Mouse (Mus musculus) heart, postnatal 0 days (tissue): ENCODE results near the gene Ocln.

ENCODE experiments used
- CTCF ChIP-seq: IDR thresholded peaks from 2 replicates; pipeline ENCODE4 v1.5.1; 2016; ENCODE audit warnings: antibody characterized with exemption, control low read depth, low read depth
- EP300 ChIP-seq: IDR thresholded peaks from 2 replicates; pipeline ENCODE4 v1.6.1; 2016; ENCODE audit warnings: antibody characterized with exemption, low read depth

DNA sequence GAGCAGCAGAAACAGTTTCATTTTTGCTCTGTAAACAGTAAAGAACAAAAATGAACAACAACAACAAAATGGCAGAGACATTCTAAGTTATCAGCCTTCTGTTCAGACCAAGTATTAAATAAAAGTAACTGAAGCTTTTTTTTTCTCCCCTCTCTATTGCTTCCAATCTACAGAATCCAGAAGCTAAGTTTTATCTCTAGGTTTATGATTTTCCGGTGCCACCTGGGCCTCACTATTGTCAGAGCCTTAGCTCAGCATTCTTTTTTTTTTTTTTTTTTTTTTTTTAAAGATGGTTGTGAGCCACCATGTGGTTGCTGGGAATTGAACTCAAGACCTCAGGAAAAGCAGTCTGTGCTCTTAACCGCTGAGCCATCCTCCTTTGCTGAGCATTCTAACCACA is 39.7 kb downstream of the Ocln start:
- TF ChIP-seq CTCF (no peak), EP300 (no peak)
